Mouse (Mus musculus): ENCODE measurements around the gene Peak1.

- TF ChIP-seq POLR2A (IDR thresholded peaks at IDR 0.05; ENCODE audit: borderline replicate concordance, extremely low read depth, insufficient read depth, insufficient read length, poor library complexity, severe bottlenecking) (no peak), CTCF (IDR thresholded peaks at IDR 0.05; ENCODE audit: borderline replicate concordance, extremely low read depth, insufficient read depth, insufficient read length) (no peak)
These were observed 91.3 kb downstream of the Peak1 start for GRCm38 (mm10) chr9:56326511-56327005.

All from brain, embryonic 14.5 days (tissue).